Mouse (Mus musculus) liver, embryonic 18 days (tissue): ENCODE results near the gene Cdc45. TPM values are rescaled to one million over a fixed set of nuclear protein-coding genes. Genes with fewer than 3 reads are reported as not detected.

Experiments used
- polyA plus RNA-seq: library from polyadenylated mRNA; depleted of rRNA; stranded (reverse); fragments of >200 nt; gene quantifications from 2 replicates; pipeline ENCODE4 v1.2.3, GENCODE M21; 2012; rRNA removed

The Cdc45 gene
- 22.8 and 24.2 TPM in 2 replicates for polyA plus RNA-seq

GRCm38 (mm10) chr16:18811468-18812384, at the start of gene Cdc45, which contains the start of gene Ufd1:
TSS of gene Cdc45 (minus strand) at chr16:18811987.
TSS of gene Ufd1 (plus strand) at chr16:18811779.

GRCm38 (mm10) chr16:18836468-18837208, 24.9 kb upstream of the Cdc45 start, which contains the start of the genes 2510002D24Rik and Gm28539:
TSS of gene 2510002D24Rik (plus strand) at chr16:18836578.
TSS of gene Gm28539 (plus strand) at chr16:18836584.

GRCm38 (mm10) chr16:18776556-18777100, 35.2 kb downstream of the Cdc45 start, which contains the start of gene Cldn5:
TSS of gene Cldn5 (plus strand) at chr16:18776847.

Other genes with a start within 250 kb of the Cdc45 start
- gene Tbx1, start 221.3 kb downstream of the Cdc45 start, polyA plus RNA-seq = 0.01 and 0.03 TPM in 2 replicates
- gene Gp1bb, start 189.6 kb downstream of the Cdc45 start, polyA plus RNA-seq = 15.4 and 16.2 TPM in 2 replicates
- gene Gm49601, start 185.6 kb downstream of the Cdc45 start, polyA plus RNA-seq = 1.5 and 2.4 TPM in 2 replicates
- gene Sept5, start 182.0 kb downstream of the Cdc45 start, polyA plus RNA-seq = 6.6 and 9.4 TPM in 2 replicates
- gene Cldn5, start 35.1 kb downstream of the Cdc45 start, polyA plus RNA-seq = 11.6 and 12.1 TPM in 2 replicates
- 17.8 and 19.1 TPM in 2 replicates for gene Ufd1, start 208 bp downstream of the Cdc45 start, polyA plus RNA-seq
- gene 2510002D24Rik, start 24.6 kb upstream of the Cdc45 start, polyA plus RNA-seq = 24.4 and 27.4 TPM in 2 replicates
- not detected in 2 replicates for gene Gm28539, start 24.6 kb upstream of the Cdc45 start, polyA plus RNA-seq
- 15.7 and 17.9 TPM in 2 replicates for gene Mrpl40, start 64.9 kb upstream of the Cdc45 start, polyA plus RNA-seq
- gene Hira, start 65.0 kb upstream of the Cdc45 start, polyA plus RNA-seq = 14.0 and 16.1 TPM in 2 replicates